ENCODE assay signal across 9 mouse cellular contexts in genomic region chr15:81936679-81937078, GRCm38 (mm10). TPM values are rescaled to one million over a fixed set of nuclear protein-coding genes. Genes with fewer than 3 reads are reported as not detected.
A peak's percentile ranks its signal among the peaks of the same experiment; 100 is the strongest.
DNase-seq lines count a peak whose midpoint lies in the region; ATAC-seq lines count a peak whose summit lies in the region.
"Had no signal": no experiment of that assay in that cellular context is flagged by ENCODE, and none has a peak within 500 bp of the region (broad histone marks: within the 10 kb centered on the region; RNA-seq: fewer than 3 reads in every experiment).

Gene Csdc2, plus strand, starts transcription at chr15:81936759.

- peak; percentile 62 for DNase-seq in layer of hippocampus, adult 11-12 months (ENCODE audit: low spot score)
- DNase-seq in layer of hippocampus, adult 9-10 months (ENCODE audit: low spot score) = no peak
- DNase-seq in embryo, embryonic 9.5 days (ENCODE audit: extremely low spot score) = peak; percentile 73
- peak; percentile 78 to 82 for DNase-seq in kidney, postnatal 4 days
- peak; percentile 66 to 77 for DNase-seq in right cerebral cortex, adult 2 months (ENCODE audit: low spot score in 2 of 2)
- no peak for DNase-seq in yolk sac, embryonic 10.5 days (ENCODE audit: low spot score)

- peak within 1 kb of the TSS; percentile 73 for H3K4me2 ChIP-seq in heart, embryonic 16.5 days (ENCODE audit: low read depth, low read length)
- peak within 1 kb of the TSS; percentile 61 for H3K4me2 ChIP-seq in lung, embryonic 15.5 days

- H3K4me1 ChIP-seq in heart, embryonic 16.5 days (ENCODE audit: control insufficient read depth, insufficient read depth, low read length) = peaks cover 17% of the 10 kb centered on the region
- H3K4me1 ChIP-seq in lung, embryonic 15.5 days = peaks cover 25% of the 10 kb centered on the region

- H3K36me3 ChIP-seq in heart, embryonic 16.5 days (ENCODE audit: control insufficient read depth, insufficient read depth) = no peaks in the 10 kb centered on the region
- H3K36me3 ChIP-seq in lung, embryonic 15.5 days = no peaks in the 10 kb centered on the region

- 6% methylated on average over 12 of the region's 12 CpGs for WGBS in heart, embryonic 16.5 days
- 1% methylated on average over 10 of the region's 12 CpGs for WGBS in lung, embryonic 15.5 days

- no peaks in the 10 kb centered on the region for H3K27me3 ChIP-seq in heart, embryonic 16.5 days (ENCODE audit: control insufficient read depth, insufficient read depth, low read length)
- peaks cover 7% of the 10 kb centered on the region; the same call in 1 of the 2 replicates for H3K27me3 ChIP-seq in lung, embryonic 15.5 days

- peak within 1 kb of the TSS; percentile 35 for H3K27ac ChIP-seq in heart, embryonic 16.5 days (ENCODE audit: low read length)
- peak within 1 kb of the TSS; percentile 72 for H3K27ac ChIP-seq in lung, embryonic 15.5 days
- H3K27ac ChIP-seq: macrophage had no signal

- no peaks in the 10 kb centered on the region for H3K9me3 ChIP-seq in heart, embryonic 16.5 days (replicated peaks; ENCODE audit: control insufficient read depth, low read length)
- no peaks in the 10 kb centered on the region for H3K9me3 ChIP-seq in lung, embryonic 15.5 days

- ATAC-seq in heart, embryonic 16.5 days (replicated peaks; ENCODE audit: extremely low read depth, insufficient read depth, low FRiP score) = peak; percentile 49; the same call in 1 of the 2 replicates
- peak; percentile 55; the same call in 1 of the 2 replicates for ATAC-seq in lung, embryonic 15.5 days (ENCODE audit: borderline replicate concordance, extremely low read depth, low FRiP score, low TSS enrichment)

- peak within 1 kb of the TSS; percentile 62 for H3K9ac ChIP-seq in heart, embryonic 16.5 days (ENCODE audit: low read length)
- H3K9ac ChIP-seq in lung, embryonic 15.5 days = peak within 1 kb of the TSS; percentile 17

- peak within 1 kb of the TSS; percentile 52 for H3K4me3 ChIP-seq in heart, embryonic 16.5 days (ENCODE audit: low read length)
- H3K4me3 ChIP-seq in lung, embryonic 15.5 days = peak within 1 kb of the TSS; percentile 39

RNA-seq across cellular contexts. Expression of gene Csdc2, which starts in this region (rescaled TPM):
- polyA plus RNA-seq in heart, embryonic 16.5 days (2015; fragmentation: Nextera tagmentation; extraction: Ambion mirVana) = 5.4 and 6.1 TPM in 2 replicates
- polyA plus RNA-seq in lung, embryonic 15.5 days (2015; fragmentation: Nextera tagmentation; extraction: Ambion mirVana) = 9.0 and 11.2 TPM in 2 replicates

Comparison
In these comparisons a context has a peak if more than half of its experiments do, and no peak if none do; other contexts are left out.
1. DNase-seq: peak in layer of hippocampus, adult 11-12 months (single experiment), embryo, embryonic 9.5 days (single experiment), kidney, postnatal 4 days (2 of 2) and right cerebral cortex, adult 2 months (2 of 2); none in layer of hippocampus, adult 9-10 months (single experiment) and yolk sac, embryonic 10.5 days (single experiment).